Mouse (Mus musculus) megakaryocyte-erythroid progenitor cell, adult 5-6 weeks (primary cell): ENCODE results near the gene Dlg5. TPM values are rescaled to one million over a fixed set of nuclear protein-coding genes. Genes with fewer than 3 reads are reported as not detected.
A peak's percentile ranks its signal among the peaks of the same experiment; 100 is the strongest.

Source experiments
- ATAC-seq: replicated peaks from 2 replicates; pipeline ENCODE4 v1.8.0; 2016; ENCODE audit warnings: mild to moderate bottlenecking, inconsistent platforms; ENCODE audit not compliant: severe bottlenecking, poor library complexity, low FRiP score, low TSS enrichment
- total RNA-seq, 2 experiments: library from RNA; stranded (forward) in 1 of 2; stranded (reverse) in 1 of 2; fragments of 200-1000, 215-1000 nt in 1 of 2; fragments of >200 nt in 1 of 2; fragmentation: Nextera tagmentation in 1 of 2; gene quantifications; 2 replicates each; pipeline ENCODE4 v1.2.3; 2014 to 2017

The Dlg5 gene
- total RNA-seq, 2 experiments from 2014 or later, result 0.46 TPM; not detected in 1

GRCm38 (mm10) chr14:24141727-24142126 lies 104.0 kb downstream of the Dlg5 start:
- no peak for ATAC-seq

GRCm38 (mm10) chr14:24140297-24140812 lies 105.4 kb downstream of the Dlg5 start:
- peak; percentile 86 for ATAC-seq

GRCm38 (mm10) chr14:24136908-24137307 lies 108.8 kb downstream of the Dlg5 start:
- ATAC-seq, result no peak

- no peak for ATAC-seq
These were observed 111.0 kb downstream of the Dlg5 start for GRCm38 (mm10) chr14:24134623-24135290.

- ATAC-seq, result no peak
These were observed 111.9 kb downstream of the Dlg5 start for GRCm38 (mm10) chr14:24133801-24134200.

- peak; percentile 65 for ATAC-seq
These were observed 113.6 kb downstream of the Dlg5 start for GRCm38 (mm10) chr14:24132092-24132491.

GRCm38 (mm10) chr14:24125069-24125468 lies 120.7 kb downstream of the Dlg5 start:
- no peak for ATAC-seq

- ATAC-seq, result no peak
These were observed 121.5 kb downstream of the Dlg5 start for GRCm38 (mm10) chr14:24124171-24124570.

- ATAC-seq, result no peak
These were observed 139.0 kb downstream of the Dlg5 start for GRCm38 (mm10) chr14:24106734-24107133.

- no peak for ATAC-seq
These were observed 146.9 kb downstream of the Dlg5 start for GRCm38 (mm10) chr14:24098828-24099227.

GRCm38 (mm10) chr14:24094656-24095055 lies 151.1 kb downstream of the Dlg5 start:
- no peak for ATAC-seq

- no peak for ATAC-seq
These were observed 152.5 kb downstream of the Dlg5 start for GRCm38 (mm10) chr14:24093221-24093620.

- no peak for ATAC-seq
These were observed 153.3 kb downstream of the Dlg5 start for GRCm38 (mm10) chr14:24092391-24092790.

- ATAC-seq, result no peak
These were observed 154.9 kb downstream of the Dlg5 start for GRCm38 (mm10) chr14:24090790-24091189.

- ATAC-seq, result no peak
These were observed 156.5 kb downstream of the Dlg5 start for GRCm38 (mm10) chr14:24089181-24089580.

GRCm38 (mm10) chr14:24087430-24087829 lies 158.3 kb downstream of the Dlg5 start:
- no peak for ATAC-seq

GRCm38 (mm10) chr14:24086481-24086880 lies 159.2 kb downstream of the Dlg5 start:
- ATAC-seq, result no peak

Other genes with a start within 250 kb of the Dlg5 start
- not detected in 2 replicates for gene Kcnma1, start 231.4 kb downstream of the Dlg5 start, total RNA-seq (2014; fragmentation: Nextera tagmentation)
- not detected in 2 replicates for gene Kcnma1, start 231.4 kb downstream of the Dlg5 start, total RNA-seq (2017)
- gene E330034G19Rik, start 47.3 kb upstream of the Dlg5 start, total RNA-seq (2014; fragmentation: Nextera tagmentation), result not detected in 2 replicates
- not detected in 2 replicates for gene E330034G19Rik, start 47.3 kb upstream of the Dlg5 start, total RNA-seq (2017)
- gene Polr3a, start 241.1 kb upstream of the Dlg5 start, total RNA-seq (2014; fragmentation: Nextera tagmentation), result 46.0 and 47.5 TPM in 2 replicates
- gene Polr3a, start 241.1 kb upstream of the Dlg5 start, total RNA-seq (2017), result 11.6 and 14.8 TPM in 2 replicates
- gene Rps24, start 241.2 kb upstream of the Dlg5 start, total RNA-seq (2014; fragmentation: Nextera tagmentation), result 4,905 and 5,243 TPM in 2 replicates
- 5,044 and 5,586 TPM in 2 replicates for gene Rps24, start 241.2 kb upstream of the Dlg5 start, total RNA-seq (2017)